Mouse (Mus musculus): ENCODE measurements around the gene Aqp6.

Gene Aqp6

DNA sequence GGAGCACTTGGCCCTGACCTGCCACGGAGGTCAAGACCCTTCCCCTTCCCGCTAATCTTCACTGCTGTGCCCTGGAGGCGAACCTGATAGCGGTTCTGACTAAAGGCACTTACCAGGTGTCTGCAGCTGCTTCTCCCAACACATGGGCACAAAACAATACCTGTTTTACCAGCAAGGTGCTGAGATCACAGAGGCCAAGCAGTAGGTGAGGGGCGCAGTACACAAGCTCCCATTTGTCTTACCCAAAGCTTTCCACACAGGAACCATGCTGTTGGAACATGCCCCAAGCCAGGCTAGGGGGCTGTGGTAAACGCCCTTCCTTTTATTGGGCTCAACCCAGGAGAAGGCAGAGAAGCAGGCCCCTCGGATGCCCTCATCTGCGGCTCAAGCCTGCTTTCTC lies 3.6 kb upstream of the Aqp6 start:
- DNase-seq (ENCODE audit: low spot score) = no peak

DNA sequence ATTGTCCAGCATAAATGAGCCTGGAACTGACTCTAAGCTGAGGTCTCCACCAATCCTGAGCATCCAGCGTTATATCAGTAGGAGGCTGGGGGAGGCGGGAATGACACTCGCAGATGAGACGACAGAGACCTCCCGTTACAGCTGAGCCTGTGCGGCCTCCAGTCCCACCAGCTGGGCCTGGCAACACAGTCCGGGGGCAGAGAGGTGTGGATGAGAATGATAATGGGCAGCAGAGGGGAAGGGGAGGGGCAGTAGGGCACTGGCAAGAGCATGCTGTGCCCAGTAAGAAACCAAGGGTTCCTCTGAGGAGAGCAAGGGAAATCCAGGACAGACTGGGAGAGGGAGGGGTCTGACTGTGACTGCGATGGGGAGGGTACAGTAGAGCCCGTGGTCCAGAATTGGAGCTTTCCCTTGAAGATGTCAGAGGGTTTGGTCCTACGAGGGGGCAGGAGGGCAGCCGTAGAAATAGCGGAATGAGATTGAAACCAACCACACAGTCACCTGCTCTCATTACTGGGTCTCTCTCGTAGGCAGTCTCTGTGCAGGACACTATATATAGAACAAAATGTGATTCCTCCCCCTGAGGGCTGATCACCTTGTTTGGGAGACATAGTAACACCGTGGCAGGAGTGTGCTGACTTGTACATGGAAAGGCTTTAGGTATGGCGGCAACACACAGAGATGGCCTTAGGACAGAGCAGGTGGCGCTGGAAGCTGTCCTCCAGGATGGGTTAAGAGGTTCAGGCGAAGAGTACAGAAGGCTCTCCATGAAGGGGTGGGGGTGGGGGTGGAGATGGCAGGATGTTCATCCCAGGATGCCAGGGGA lies 1.7 kb upstream of the Aqp6 start:
- DNase-seq (ENCODE audit: low spot score) = no peak

DNA sequence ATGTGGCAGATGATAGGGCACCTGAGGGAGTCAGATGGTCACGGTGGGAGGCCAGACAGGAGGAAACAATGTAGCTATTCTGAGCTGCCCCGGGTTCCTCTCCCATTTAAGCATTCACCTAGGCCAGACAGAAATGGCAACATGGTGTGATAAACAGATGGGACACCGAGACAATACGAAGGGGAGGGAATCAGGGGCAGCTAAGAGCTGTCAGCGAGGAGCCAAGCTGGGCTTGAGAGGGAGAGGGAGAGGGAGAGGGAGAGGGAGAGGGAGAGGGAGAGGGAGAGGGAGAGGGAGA lies 572 bp downstream of the Aqp6 start:
- no peak for DNase-seq (ENCODE audit: low spot score)

DNA sequence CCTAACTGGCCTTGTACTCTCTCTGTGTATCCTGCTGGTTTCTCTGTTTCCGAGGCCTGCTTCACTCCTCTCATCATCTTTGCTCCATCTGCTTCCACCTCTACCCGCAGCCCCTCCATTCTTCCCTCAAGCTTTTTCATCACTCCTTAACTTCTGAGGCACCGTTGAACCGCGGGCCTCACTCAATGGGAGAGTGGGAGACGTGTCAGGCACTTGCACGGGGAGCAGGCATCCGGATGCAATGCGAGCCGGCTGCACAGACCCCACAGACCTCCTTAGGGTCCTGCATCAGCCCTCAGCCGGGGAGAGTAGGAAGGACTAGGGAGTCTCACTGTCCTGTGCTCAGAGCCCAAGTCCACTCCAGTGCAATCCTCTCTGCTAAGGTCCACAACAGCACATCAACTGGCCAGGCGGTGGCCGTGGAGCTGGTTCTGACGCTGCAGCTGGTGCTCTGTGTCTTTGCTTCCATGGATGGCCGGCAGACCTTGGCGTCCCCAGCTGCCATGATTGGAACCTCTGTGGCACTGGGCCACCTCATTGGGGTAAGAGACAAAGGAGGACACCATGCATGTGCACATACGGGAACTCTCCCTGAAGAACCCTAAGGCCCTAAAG lies 1.1 kb downstream of the Aqp6 start:
- DNase-seq (ENCODE audit: low spot score) = no peak

DNA sequence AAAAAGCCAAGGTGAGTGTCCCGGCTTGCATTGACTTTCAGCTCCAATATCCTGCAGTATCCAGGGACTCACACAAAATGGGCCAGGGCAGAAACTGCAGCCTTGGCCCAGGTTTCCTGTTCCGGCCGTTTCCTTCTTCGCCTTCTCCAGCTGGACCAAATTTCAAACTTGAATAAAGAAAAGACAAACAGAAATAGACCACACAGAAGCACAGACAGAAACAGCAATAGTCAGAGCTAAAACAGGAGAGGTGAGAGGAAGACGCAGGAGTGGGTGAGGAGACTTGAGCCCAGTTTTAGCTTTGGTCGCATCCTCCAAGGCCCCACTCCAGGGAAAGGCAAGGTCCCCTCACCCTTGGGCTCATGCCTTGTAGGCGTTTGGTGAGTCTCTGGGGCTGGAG lies 2.0 kb downstream of the Aqp6 start:
- no peak for DNase-seq (ENCODE audit: low spot score)

DNA sequence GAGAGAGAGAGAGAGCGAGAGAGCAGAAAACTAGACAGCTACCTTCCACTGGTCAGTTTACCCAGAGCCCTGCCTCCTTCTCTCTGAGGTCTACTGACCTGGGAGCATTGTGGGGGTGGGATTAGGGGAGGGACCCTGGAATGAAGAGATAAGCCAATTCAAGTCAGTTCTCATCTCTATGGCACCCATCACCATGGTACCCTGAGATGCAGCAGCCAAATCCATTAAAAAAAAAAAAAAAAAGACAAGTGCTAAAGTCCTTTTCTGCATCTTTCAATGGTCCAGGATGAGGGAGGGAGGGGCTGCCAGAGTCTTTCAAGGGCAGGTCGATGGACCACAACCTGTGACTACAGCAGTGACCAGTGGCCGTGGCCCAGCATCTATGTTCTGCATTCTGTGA lies 4.4 kb downstream of the Aqp6 start:
- no peak for DNase-seq (ENCODE audit: low spot score)

DNA sequence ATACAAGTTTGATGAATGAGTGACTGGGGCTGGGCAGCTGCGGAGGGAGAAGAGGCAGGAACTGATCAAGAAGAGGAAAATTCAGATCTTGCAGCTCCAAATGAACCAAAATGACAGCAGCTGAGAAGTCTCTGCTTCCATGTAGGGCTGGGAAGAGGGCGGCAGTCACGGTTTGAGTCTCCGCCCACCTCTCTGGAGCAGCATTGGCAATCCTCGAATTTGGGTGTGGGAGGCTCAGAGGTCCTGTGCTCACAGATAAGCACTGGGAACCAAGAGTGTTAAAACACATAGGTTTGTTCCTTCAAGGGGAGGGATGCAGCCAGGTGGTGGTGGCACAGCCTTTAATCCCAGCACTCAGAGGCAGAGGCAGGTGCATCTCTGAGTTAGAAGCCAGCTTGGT lies 5.3 kb downstream of the Aqp6 start:
- no peak for DNase-seq (ENCODE audit: low spot score)

DNA sequence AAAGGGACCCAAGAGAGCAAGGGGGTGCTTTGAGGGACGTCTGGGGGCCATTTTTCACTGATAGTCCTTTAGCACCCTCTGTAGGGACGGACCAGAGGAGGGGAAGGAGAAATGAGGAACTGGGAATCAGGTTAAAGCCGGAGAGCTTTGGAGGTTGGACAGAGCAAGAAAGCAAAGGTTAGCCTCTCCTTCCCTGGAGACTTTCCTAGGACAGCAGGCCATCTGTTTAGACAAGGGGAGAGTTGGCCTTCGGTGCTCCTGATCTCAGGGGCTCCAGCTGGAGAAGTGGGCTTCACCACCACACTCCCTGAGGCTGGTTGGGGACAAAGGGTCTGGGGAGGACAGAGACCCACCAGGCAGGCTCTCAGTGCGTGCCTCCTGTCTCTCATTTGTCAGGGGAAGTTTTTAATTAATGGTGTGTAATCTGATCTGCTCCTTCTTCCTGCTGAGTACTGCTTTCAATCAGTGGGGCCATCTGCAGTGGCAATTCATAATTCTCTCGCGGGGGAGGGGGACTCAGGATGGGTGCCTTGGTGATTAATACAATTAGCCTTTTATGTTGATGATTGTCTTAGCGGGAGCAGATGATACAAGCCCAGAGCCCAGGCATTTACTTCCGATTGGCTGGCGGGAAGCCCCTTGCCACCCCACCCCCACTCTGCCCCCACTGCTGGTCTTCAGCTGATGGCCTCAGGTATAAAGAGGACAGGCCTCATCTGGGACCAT lies 6.4 kb downstream of the Aqp6 start:
- DNase-seq (ENCODE audit: low spot score) = no peak

DNA sequence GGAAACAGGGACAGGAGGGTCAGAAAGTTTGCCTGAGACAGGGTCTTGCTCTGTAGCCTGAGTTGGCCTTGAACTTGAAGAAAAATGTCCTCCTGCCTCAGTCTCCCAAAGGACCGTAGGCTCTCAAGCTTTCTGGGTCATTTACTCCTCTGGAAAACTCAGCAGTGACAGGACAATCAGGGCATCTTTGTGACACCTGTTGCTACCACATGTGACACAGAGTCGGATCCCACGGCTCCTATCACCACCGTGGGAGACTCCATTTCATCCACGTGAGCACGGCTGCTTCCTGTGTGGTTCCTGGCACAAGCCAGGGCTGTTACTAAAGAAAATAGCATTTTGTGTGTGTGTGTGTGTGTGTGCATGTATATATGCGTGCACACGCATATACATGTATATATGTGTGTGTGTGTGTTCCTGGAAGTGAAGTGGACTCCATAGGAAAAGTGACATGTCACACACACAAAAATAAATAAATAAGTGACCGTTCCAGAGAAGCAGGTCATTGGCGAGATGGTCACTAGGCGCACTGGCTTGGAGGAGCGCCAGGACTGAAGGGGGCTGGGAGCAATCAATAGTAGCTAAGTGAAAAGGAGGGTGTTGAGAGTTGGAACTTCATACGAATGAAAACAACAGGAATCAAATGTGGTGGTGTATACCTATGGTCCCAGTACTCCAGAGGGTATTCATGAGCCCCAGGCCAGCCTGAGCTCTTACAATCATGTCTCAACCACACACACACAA lies 7.4 kb downstream of the Aqp6 start:
- DNase-seq (ENCODE audit: low spot score) = no peak

DNA sequence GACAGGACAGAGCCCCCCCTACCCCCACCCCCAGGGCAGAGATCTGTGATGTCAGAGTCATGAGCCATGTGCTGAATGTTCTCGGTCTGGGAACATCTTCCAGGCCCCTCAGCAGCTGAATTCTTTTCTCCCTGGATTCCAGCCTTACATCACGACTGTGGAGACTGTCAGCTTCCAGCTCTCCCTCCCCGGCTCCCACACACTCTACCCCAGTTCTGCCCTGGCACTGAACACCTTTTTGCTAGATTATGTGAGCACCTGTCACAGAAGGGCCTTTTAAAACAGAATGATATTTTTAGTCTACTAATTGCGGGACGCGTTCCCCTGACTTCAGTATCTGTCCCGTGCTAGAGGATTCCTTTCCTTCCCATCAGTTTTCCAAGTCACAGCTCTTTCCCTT lies 10.4 kb downstream of the Aqp6 start:
- no peak for DNase-seq (ENCODE audit: low spot score)

DNA sequence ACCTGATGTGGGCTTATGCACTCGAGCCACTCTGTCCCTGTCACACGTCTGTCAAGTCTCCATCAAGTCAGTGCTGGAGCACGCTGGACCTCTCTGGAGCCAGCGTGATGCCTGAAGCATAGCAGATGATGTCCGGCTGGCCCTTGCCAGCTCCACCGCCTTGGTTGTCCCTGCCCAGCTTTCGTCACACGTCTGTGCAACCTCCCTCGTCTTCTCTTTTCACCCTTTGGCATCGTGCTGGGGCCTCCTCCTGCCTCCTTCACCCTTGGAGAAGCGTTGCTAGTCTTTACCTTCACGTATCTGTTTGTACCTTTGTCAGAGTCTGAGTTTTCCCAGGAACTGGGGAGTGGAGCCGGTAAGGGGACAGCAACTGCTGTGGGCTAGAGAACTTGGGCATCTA lies 13.1 kb downstream of the Aqp6 start:
- DNase-seq (ENCODE audit: low spot score) = no peak

DNA sequence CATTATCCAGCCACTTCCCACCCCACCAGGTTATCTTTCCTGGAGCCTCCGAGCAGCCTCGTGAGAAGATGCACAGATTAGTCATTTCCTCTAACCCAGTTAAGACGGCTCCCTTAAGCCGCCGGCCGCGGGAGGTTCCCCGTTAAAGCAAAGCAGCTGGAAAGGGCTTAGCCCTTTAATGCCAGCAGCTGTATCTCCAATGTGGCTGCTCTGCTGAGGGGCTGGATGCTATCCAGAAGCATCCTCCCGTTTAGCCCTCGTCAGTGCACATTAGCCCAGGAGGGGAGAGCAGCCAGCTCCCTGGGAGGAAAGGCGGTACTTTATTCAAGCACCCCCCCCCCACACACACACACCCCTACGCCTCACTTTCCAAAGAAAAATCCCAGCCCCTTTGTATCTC lies 13.6 kb downstream of the Aqp6 start:
- no peak for DNase-seq (ENCODE audit: low spot score)

DNA sequence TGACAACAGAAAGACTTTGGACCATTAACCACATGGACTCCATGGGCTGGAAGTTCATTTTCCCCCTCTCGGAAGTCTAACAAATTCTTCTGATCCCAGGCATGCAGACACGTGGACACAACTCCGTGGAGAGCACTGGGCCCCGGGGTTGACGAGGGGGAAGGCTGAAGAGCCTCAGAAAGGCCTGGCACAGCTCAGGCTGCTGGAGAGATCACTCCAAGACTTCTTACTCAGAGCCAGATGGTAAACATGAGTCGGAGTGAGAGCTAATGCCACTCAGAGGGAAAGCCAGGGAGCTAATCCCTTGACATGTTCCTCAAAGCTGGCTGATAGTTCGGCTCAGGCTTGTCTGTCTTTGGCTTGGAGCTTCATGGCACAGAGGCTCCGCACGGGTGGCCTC lies 14.0 kb downstream of the Aqp6 start:
- DNase-seq (ENCODE audit: low spot score) = no peak

DNA sequence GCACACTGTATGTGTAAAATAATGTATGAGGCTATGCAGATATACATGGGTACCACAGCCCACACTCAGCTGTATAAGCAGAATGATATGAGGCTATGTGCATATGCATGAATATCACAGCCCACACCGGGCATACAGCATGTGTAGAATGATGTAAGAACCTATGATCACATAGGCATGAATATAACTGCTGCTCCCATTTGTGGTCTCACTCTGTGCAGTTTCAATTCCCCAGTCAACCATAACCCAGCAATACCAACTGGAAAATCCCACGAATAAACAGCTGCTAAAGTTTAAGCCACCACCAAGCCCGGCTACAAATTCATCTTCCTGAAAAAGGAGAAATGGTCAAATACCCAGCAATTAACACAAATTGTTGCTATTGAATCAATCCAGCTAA lies 17.4 kb downstream of the Aqp6 start:
- DNase-seq (ENCODE audit: low spot score) = no peak

DNA sequence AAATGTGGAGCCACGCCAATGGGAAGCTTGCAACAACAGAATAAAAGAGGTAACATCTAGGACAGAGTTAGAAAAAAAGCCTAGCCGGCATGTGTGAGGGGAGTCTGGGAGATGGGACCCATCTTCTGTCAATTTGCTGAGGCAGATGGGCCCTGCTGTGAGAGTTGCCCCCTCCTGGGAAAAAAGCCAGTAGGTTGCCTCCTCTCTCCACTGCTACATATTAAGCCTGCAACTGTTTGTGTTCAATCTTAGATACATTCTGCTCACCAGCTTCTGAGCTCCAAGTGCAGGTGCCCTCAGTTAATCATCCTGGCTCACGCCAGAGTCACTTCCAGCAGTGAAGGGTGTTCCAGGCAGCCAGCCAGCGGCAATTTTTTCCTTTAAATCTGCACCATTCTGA lies 18.6 kb downstream of the Aqp6 start:
- DNase-seq (ENCODE audit: low spot score) = no peak

DNA sequence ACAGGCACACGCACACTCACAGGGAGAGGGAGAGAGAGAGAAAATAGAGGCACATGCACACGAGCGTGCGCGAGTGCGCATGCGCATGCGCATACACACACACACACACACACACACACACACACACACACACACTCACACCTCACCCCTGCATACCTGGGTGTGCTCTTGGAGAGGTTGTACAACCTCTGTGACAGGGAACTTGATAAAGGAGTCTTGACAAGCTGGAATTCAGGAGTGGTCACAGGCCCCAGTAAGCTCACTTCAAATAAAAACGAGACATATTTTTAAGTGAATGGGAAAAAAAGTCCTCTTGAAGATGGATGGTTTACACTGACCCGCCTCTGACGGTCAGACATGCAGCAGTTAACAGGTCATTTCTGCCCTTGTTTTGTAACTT lies 20.9 kb downstream of the Aqp6 start:
- no peak for DNase-seq (ENCODE audit: low spot score)

DNA sequence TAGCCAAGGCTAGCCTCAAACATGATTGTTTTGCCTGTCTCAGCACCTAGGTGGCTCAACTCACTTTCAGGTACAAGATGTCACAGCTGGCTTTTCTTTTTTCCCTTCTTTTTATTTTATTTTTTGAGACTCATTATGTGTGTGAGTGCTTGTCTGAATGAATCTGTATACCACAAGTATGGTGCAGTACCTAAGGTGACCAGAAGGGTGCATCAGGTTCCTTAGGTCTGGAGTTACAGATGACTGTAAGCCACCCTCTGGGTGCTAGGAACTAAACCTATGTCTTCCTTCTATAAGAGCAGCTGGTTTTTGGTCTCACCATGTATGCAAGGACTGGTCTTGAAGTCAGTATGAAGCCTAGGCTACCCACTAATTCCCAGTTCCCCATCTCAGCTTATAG lies 30.4 kb downstream of the Aqp6 start:
- no peak for DNase-seq (ENCODE audit: low spot score)

DNA sequence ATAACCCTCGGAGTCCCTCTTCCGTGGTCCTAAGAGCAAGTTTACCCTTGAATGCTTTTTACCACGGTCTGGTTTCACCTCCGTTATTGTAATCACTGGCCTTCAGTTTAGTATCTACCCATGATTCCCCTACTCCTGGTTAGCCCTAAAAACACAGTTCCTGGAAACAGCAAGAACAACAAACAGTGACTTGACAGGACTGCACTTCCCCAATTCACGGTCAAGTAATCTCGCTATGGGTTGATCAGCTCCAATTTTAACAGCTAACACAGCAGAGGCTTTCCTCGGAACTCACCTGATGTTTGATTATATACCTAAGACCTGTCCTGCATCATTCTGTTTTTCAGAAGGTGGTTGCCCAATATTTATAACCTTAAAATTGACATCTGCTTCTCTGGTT lies 33.5 kb downstream of the Aqp6 start:
- DNase-seq (ENCODE audit: low spot score) = no peak

DNA sequence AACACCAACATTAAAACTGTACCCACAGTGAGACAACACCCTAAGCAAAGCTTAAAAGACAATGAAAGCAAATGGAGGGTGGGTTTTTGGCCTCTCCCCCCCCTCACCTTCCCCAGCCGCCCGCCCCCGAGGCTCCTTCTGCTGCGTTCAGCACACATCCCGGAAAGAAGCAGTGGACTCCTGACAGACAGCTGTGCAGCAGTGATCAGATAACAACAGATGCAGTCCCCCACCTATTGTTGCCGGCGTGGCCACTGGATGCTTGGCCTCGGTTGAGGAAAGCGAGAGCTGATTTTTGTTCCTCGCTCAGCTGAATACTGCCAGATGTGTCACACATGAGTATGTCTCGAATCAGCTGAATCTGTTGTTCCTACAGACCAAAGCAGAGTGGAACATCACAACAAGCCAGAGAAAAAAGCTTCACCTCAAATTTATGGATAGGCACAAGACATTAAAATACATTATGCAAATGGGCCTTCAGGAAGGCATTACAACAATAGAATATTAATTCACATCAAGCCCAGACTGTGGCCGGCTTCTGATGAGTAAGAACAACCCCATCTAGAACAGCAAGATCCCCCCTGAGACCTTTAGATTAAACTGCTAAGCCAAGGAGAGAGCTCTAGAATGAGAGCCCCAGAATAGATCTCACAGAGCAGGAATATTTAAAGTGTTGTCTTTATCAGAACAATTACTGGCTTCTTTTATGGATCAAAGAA lies 36.4 kb downstream of the Aqp6 start:
- DNase-seq (ENCODE audit: low spot score) = no peak

DNA sequence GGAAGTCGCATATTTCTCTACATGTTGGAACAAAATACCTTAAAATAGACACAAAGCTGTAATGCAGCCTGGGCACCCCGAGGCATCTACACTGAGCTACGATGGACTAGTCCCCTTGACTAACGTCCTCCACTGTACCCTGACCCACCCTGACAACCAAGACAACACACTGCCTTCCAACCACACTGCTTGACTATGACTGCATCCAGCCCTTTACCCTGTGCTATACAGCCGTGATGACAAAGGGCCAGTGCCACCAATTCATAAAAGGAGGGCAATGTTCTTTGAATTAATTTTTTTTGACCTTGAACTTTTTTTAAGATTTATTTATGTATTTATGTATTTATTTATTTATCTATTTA lies 36.9 kb downstream of the Aqp6 start:
- no peak for DNase-seq (ENCODE audit: low spot score)

DNA sequence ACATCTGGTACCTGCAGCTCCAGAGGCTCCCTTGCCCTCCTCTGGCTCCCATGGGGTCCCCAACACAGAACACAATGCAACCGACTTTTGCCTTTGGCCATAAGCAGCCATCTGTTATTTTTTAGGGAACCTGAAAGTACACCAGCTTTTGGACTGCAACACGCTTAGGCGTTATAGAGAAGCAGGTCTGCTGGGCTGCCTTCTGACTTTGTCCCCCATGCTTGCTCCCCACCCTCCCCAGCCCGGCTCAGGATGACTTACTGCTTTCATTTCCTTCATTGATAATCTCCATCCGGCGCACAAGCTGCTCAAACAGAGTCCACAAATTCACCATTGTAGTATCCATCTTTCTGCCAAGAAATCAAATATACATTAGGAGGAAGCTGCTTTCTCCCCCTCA lies 41.4 kb downstream of the Aqp6 start:
- DNase-seq (ENCODE audit: low spot score) = no peak

DNA sequence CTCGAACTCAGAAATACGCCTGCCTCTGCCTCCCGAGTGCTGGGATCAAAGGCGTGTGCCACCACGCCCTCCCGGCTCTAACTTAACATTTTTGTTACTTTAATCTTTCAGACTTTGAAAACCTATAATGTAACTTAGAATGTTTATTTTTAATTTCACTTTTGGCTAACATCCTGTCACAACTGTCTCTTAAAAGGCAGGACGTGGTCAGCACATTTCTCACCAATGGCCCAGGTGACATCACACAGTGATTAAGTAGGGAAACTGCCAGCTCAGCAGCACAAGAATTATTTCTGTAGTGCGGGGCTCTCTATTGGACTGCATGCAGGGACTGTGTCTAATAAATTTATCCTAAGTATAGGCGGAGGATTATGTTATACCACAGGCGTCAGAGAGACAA lies 42.6 kb downstream of the Aqp6 start:
- DNase-seq (ENCODE audit: low spot score) = no peak
